Mouse (Mus musculus) kidney, adult 2 months (tissue): ENCODE results near the gene Col4a2. TPM values are rescaled to one million over a fixed set of nuclear protein-coding genes. Genes with fewer than 3 reads are reported as not detected.
A peak's percentile ranks its signal among the peaks of the same experiment; 100 is the strongest.

Source experiments
- DNase-seq: peaks from one replicate; pipeline ENCODE4 v3.0.0; 2021
- H3K27ac ChIP-seq: fragments of 200-500 bp; 2 replicates; pipeline ENCODE4 v1.5.1; 2012; ENCODE audit warnings: low read depth, low read length, control low read depth, inconsistent platforms; ENCODE audit not compliant: insufficient read depth
- H3K27me3 ChIP-seq: fragments of 200-500 bp; replicated peaks from 2 replicates; pipeline ENCODE4 v1.6.1; 2012; ENCODE audit warnings: mild to moderate bottlenecking, moderate library complexity, low read length, inconsistent platforms; ENCODE audit not compliant: control insufficient read depth, insufficient read depth
- H3K36me3 ChIP-seq: fragments of 200-500 bp; 2 replicates; pipeline ENCODE4 v1.6.1; 2012; ENCODE audit warnings: mild to moderate bottlenecking, moderate library complexity, low read length, inconsistent platforms; ENCODE audit not compliant: control insufficient read depth, insufficient read depth
- H3K4me1 ChIP-seq: fragments of 200-500 bp; 2 replicates; pipeline ENCODE4 v1.6.1; 2011; ENCODE audit warnings: low read length; ENCODE audit not compliant: control insufficient read depth, insufficient read depth
- H3K4me3 ChIP-seq: fragments of 200-500 bp; 2 replicates; pipeline ENCODE4 v1.5.1; 2011; ENCODE audit warnings: mild to moderate bottlenecking, low read depth, low read length, control low read depth; ENCODE audit not compliant: insufficient read depth
- CTCF ChIP-seq: fragments of 200-500 bp; conservative IDR thresholded peaks from 2 replicates; pipeline ENCODE4 v1.5.1; 2011; ENCODE audit warnings: low read depth, mild to moderate bottlenecking, control low read depth, low read length, moderate library complexity, mixed read lengths; ENCODE audit not compliant: insufficient read depth, insufficient read length
- POLR2A ChIP-seq: fragments of 200-500 bp; IDR thresholded peaks from one replicate; pipeline ENCODE4 v1.6.1; 2011; ENCODE audit warnings: low read depth, low read length, control low read depth
- WGBS: fragments of 180-500 bp; shearing (Covaris S2); methylation state at CpG from one replicate; pipeline ENCODE4 v1.1.7; 2018; 5-methylcytosine and 5-hydroxymethylcytosine counted together
- polyA plus RNA-seq: library from polyadenylated mRNA; depleted of rRNA; stranded (reverse); fragments of >200 nt; gene quantifications from 2 replicates; pipeline ENCODE4 v1.2.3, GENCODE M21; 2012

Gene Col4a2
- polyA plus RNA-seq, 1 experiment = 75.6 TPM

- WGBS = 85% methylated on average over 15 of the region's 15 CpGs
- H3K4me3 ChIP-seq = no peak overlapping the region
- no peak overlapping the region for H3K27ac ChIP-seq
- no peak for TF ChIP-seq CTCF
- TF ChIP-seq POLR2A = no peak
- no peaks in the 10 kb centered on the region for H3K27me3 ChIP-seq
- H3K4me1 ChIP-seq = peaks cover 3% of the 10 kb centered on the region; the same call in 1 of the 2 replicates
- H3K36me3 ChIP-seq = no peaks in the 10 kb centered on the region
- DNase-seq = no peak
Observed at GRCm38 (mm10) chr8:11374326-11375076, 61.9 kb downstream of the Col4a2 start.

GRCm38 (mm10) chr8:11375749-11376438 lies 63.3 kb downstream of the Col4a2 start:
- 54% methylated on average over 18 of the region's 18 CpGs for WGBS
- no peak for DNase-seq
- TF ChIP-seq POLR2A (no peak), CTCF (no peak)
- no peaks in the 10 kb centered on the region for H3K27me3 ChIP-seq
- no peaks in the 10 kb centered on the region for H3K36me3 ChIP-seq
- no peak overlapping the region for H3K4me3 ChIP-seq
- 0 out of 2 replicates have a peak overlapping the region, but pooled peaks have one; percentile 10 for H3K27ac ChIP-seq
- peaks cover 4% of the 10 kb centered on the region for H3K4me1 ChIP-seq

GRCm38 (mm10) chr8:11377391-11378210 lies 65.0 kb downstream of the Col4a2 start:
- Histone ChIP-seq H3K36me3 (no peaks in the 10 kb centered on the region), H3K27me3 (no peaks in the 10 kb centered on the region), H3K27ac (no peak overlapping the region), H3K4me1 (peaks cover 7% of the 10 kb centered on the region), H3K4me3 (no peak overlapping the region)
- WGBS = 77% methylated on average over 16 of the region's 16 CpGs
- TF ChIP-seq POLR2A = no peak
- TF ChIP-seq CTCF = no peak
- no peak for DNase-seq

GRCm38 (mm10) chr8:11379590-11379989 lies 67.0 kb downstream of the Col4a2 start:
- H3K36me3 ChIP-seq = no peaks in the 10 kb centered on the region
- peaks cover 7% of the 10 kb centered on the region for H3K4me1 ChIP-seq
- H3K27ac ChIP-seq = no peak overlapping the region
- WGBS = 69% methylated on average over 7 of the region's 7 CpGs
- TF ChIP-seq POLR2A (no peak), CTCF (no peak)
- H3K4me3 ChIP-seq = no peak overlapping the region
- H3K27me3 ChIP-seq = no peaks in the 10 kb centered on the region
- peak; percentile 77 for DNase-seq

- no peak overlapping the region for H3K4me3 ChIP-seq
- no peaks in the 10 kb centered on the region for H3K36me3 ChIP-seq
- TF ChIP-seq CTCF (no peak), POLR2A (no peak)
- H3K4me1 ChIP-seq = peaks cover 5% of the 10 kb centered on the region
- WGBS = 89% methylated on average over 7 of the region's 7 CpGs
- H3K27me3 ChIP-seq = no peaks in the 10 kb centered on the region
- no peak for DNase-seq
- no peak overlapping the region for H3K27ac ChIP-seq
Observed at GRCm38 (mm10) chr8:11381544-11381943, 68.9 kb downstream of the Col4a2 start.

- 58% methylated on average over 19 of the region's 19 CpGs for WGBS
Observed at GRCm38 (mm10) chr8:11382059-11382810, 69.6 kb downstream of the Col4a2 start.

More at GRCm38 (mm10) chr8:11382059-11382810, 69.6 kb downstream of the Col4a2 start:
- TF ChIP-seq POLR2A = no peak
- no peak for TF ChIP-seq CTCF
- DNase-seq = peak; percentile 63
- peaks cover 5% of the 10 kb centered on the region; the same call in 1 of the 2 replicates for H3K4me1 ChIP-seq
- no peak overlapping the region for H3K4me3 ChIP-seq
- no peaks in the 10 kb centered on the region for H3K27me3 ChIP-seq
- H3K27ac ChIP-seq = no peak overlapping the region; the same call in 1 of the 2 replicates
- no peaks in the 10 kb centered on the region for H3K36me3 ChIP-seq
